Mouse (Mus musculus) stomach, embryonic 14.5 days (tissue): ENCODE measurements around the gene Asic2. TPM values are rescaled to one million over a fixed set of nuclear protein-coding genes. Genes with fewer than 3 reads are reported as not detected.

Source experiments
- ATAC-seq: fragments of 200-750 bp; cut with Nextera tagmentation; 2 replicates; pipeline ENCODE4 v1.8.0; 2017; ENCODE audit warnings: low read depth, moderate TSS enrichment; ENCODE audit not compliant: insufficient number of reproducible peaks, insufficient read depth, low FRiP score
- H3K27ac ChIP-seq: fragments of 300-500 bp; sonication (generic); 2 replicates; pipeline ENCODE4 v1.5.1; 2014; ENCODE audit warnings: mild to moderate bottlenecking, low read length, moderate library complexity, mixed read lengths
- H3K27me3 ChIP-seq: fragments of 300-500 bp; sonication (generic); 2 replicates; pipeline ENCODE4 v1.6.1; 2014; ENCODE audit warnings: low read length, control low read depth, mixed read lengths; ENCODE audit not compliant: control insufficient read depth, insufficient read depth
- H3K36me3 ChIP-seq: fragments of 300-500 bp; sonication (generic); 2 replicates; pipeline ENCODE4 v1.6.1; 2014; ENCODE audit warnings: mild to moderate bottlenecking, control low read depth, low read length, moderate library complexity, mixed read lengths; ENCODE audit not compliant: control insufficient read depth, insufficient read depth
- H3K4me1 ChIP-seq: fragments of 300-500 bp; sonication (generic); 2 replicates; pipeline ENCODE4 v1.6.1; 2014; ENCODE audit warnings: low read length, control low read depth, mixed read lengths; ENCODE audit not compliant: control insufficient read depth, insufficient read depth
- H3K4me2 ChIP-seq: fragments of 300-500 bp; sonication (generic); replicated peaks from 2 replicates; pipeline ENCODE4 v1.6.1; 2014; ENCODE audit warnings: low read depth, low read length, control low read depth
- H3K4me3 ChIP-seq: fragments of 300-500 bp; sonication (generic); 2 replicates; pipeline ENCODE4 v1.5.1; 2014; ENCODE audit warnings: low read depth, low read length, control low read depth
- H3K9ac ChIP-seq: fragments of 300-500 bp; sonication (generic); replicated peaks from 2 replicates; pipeline ENCODE4 v1.6.1; 2014; ENCODE audit warnings: low read depth, mild to moderate bottlenecking, control low read depth, low read length, moderate library complexity, mixed read lengths
- H3K9me3 ChIP-seq: fragments of 300-500 bp; sonication (generic); 2 replicates; pipeline ENCODE4 v1.6.1; 2016; ENCODE audit warnings: low read depth, low read length, control low read depth; ENCODE audit not compliant: control insufficient read depth
- WGBS: fragments of 180-500 bp; shearing (Covaris S2); extraction: QIAGEN DNeasy Blood & Tissue Kit; methylation state at CpG from one replicate; pipeline ENCODE4 v1.1.7; 2014; 5-methylcytosine and 5-hydroxymethylcytosine counted together
- polyA plus RNA-seq: library from polyadenylated mRNA; unstranded; fragments of >200 nt; fragmentation: Nextera tagmentation; extraction: Ambion mirVana; gene quantifications from 2 replicates; pipeline ENCODE4 v1.2.1, GENCODE M21; 2014

Asic2 gene
- polyA plus RNA-seq, 1 experiment from 2014 or later = 0.27 TPM

DNA sequence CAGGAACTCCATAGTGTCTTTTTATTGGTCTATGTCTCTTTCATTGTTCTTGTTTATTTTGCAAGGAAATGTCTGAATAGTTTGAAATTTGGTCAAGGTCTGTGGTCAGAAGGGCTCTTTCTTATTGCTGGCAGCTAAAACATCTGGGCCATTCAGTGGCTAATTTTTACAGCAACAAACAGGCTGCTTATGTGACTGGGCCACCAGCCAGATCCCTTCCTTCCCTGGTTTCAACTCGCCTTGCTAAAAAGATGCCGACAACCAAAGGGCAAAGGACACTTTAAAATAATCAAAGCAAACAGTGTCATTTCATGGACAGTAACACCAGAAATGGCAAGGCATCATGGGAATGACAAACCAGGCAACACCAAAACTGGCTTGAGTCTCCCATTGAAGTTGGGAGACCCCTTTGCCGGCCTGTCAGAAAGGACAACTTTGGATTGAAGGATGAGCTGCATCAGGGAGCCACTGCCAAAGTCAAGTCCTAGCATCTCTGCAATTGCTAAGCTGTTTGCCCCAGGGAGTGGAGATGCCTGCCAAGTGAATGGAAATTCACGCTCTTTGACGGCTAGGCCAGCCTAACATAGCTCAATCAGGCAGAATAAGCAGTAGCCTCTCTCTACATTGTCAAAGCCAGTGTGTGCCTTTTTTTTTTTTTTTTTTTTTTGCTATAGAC, 123.1 kb downstream of the Asic2 start:
- Histone ChIP-seq H3K4me1 (no peaks in the 10 kb centered on the region), H3K9me3 (no peaks in the 10 kb centered on the region), H3K27me3 (no peaks in the 10 kb centered on the region), H3K4me3 (no peak overlapping the region), H3K9ac (no peak overlapping the region), H3K36me3 (no peaks in the 10 kb centered on the region), H3K4me2 (no peak overlapping the region), H3K27ac (no peak overlapping the region)
- 64% methylated on average over 5 of the region's 5 CpGs for WGBS
- ATAC-seq = no peak

DNA sequence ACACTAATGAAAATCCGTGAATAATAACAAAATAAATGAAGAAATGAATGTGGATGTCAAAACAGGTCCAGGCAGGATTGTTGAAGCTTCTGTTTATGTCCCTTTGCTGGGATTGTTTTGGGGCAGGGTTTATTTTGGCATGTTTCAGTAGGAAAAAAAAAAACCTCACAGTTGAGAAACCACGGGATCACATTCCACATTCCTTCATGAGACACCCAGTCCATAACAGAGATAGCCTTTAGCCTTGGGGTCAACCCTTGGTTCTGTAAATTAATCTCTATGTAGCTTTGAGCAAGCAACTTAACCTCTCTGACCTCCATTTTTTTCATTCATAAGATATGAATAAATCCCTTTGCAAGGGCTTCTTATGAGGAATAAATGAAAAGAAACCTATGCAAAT, 127.3 kb downstream of the Asic2 start:
- H3K9ac ChIP-seq = no peak overlapping the region
- ATAC-seq = no peak
- no peaks in the 10 kb centered on the region for H3K4me1 ChIP-seq
- no peaks in the 10 kb centered on the region for H3K36me3 ChIP-seq
- no peak overlapping the region for H3K27ac ChIP-seq
- H3K27me3 ChIP-seq = no peaks in the 10 kb centered on the region
- H3K4me3 ChIP-seq = no peak overlapping the region
- no peaks in the 10 kb centered on the region for H3K9me3 ChIP-seq
- 36% methylated on average over 2 of the region's 2 CpGs for WGBS
- no peak overlapping the region for H3K4me2 ChIP-seq

DNA sequence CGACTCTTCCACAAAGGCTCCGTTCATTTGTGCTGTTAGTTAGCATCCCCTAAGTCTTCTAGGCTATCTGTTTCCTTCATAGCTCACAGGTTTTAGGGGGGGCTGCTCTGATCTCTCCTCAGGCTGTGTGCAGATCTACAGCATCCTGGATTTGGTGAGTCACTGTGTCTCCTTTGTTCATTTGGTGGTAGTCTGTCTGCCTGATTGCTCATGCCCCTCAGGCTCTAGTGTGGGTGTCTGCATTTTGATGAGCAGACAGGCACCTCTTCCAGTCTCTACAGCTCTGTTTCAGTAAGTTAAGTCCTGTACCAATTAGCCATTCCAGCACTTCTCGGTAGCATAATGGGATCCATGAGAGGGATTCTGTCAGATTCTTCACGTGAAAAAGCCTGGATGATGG, 129.8 kb downstream of the Asic2 start:
- WGBS = 71% methylated on average over 4 of the region's 4 CpGs
- no peaks in the 10 kb centered on the region for H3K4me1 ChIP-seq
- H3K4me2 ChIP-seq = no peak overlapping the region
- no peaks in the 10 kb centered on the region for H3K36me3 ChIP-seq
- no peak overlapping the region for H3K9ac ChIP-seq
- no peak overlapping the region for H3K27ac ChIP-seq
- H3K4me3 ChIP-seq = no peak overlapping the region
- H3K9me3 ChIP-seq = no peaks in the 10 kb centered on the region
- H3K27me3 ChIP-seq = no peaks in the 10 kb centered on the region
- no peak for ATAC-seq

DNA sequence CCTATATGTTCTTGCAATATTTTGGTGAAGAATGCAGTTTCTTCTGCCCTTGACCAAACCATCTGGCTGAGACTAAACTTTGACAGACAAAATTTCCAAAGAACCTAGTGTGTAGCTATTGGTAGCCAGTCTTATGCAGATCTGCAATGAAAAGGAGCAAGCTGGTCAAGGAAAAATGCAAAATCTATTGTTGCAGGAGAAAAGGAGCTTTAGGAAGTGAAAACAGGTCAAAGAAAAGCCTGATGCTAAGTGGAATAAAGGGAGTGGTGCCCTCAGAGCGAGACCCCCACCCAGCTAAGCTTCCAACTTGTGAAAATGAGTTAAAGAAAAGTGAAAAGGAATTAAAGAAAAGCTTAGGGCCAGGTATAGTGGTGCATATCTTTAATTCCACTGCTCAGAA, 135.9 kb downstream of the Asic2 start:
- no peaks in the 10 kb centered on the region for H3K4me1 ChIP-seq
- no peaks in the 10 kb centered on the region for H3K36me3 ChIP-seq
- H3K4me3 ChIP-seq = no peak overlapping the region
- no peak for ATAC-seq
- no peaks in the 10 kb centered on the region for H3K27me3 ChIP-seq
- H3K9ac ChIP-seq = no peak overlapping the region
- 75% methylated on average over 1 of the region's 1 CpGs for WGBS
- no peak overlapping the region for H3K4me2 ChIP-seq
- H3K27ac ChIP-seq = no peak overlapping the region
- no peaks in the 10 kb centered on the region for H3K9me3 ChIP-seq

DNA sequence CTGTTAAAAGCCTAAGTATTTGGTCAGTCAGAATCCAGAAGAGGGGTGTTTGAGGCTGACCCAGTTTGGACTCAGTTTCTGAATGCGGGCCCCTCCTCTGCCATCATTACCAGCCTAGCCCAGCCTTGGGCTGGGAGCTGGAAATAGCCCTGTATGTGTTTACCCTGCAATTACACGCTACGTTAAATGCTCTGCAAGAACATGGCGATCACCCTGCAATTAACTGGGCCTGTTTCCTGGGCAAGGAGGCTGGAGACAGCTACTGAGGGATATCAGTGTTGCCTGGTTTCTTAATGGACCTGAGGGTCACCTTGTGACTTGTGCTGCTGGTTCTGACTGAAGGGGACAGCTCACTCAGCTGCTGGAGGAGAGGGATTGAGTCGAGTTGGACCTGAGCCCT, 151.7 kb downstream of the Asic2 start:
- H3K4me1 ChIP-seq = no peaks in the 10 kb centered on the region
- H3K27ac ChIP-seq = no peak overlapping the region
- no peak for ATAC-seq
- H3K27me3 ChIP-seq = no peaks in the 10 kb centered on the region
- no peak overlapping the region for H3K4me3 ChIP-seq
- H3K4me2 ChIP-seq = no peak overlapping the region
- no peaks in the 10 kb centered on the region for H3K36me3 ChIP-seq
- H3K9me3 ChIP-seq = no peaks in the 10 kb centered on the region
- no peak overlapping the region for H3K9ac ChIP-seq
- WGBS = 73% methylated on average over 5 of the region's 5 CpGs

DNA sequence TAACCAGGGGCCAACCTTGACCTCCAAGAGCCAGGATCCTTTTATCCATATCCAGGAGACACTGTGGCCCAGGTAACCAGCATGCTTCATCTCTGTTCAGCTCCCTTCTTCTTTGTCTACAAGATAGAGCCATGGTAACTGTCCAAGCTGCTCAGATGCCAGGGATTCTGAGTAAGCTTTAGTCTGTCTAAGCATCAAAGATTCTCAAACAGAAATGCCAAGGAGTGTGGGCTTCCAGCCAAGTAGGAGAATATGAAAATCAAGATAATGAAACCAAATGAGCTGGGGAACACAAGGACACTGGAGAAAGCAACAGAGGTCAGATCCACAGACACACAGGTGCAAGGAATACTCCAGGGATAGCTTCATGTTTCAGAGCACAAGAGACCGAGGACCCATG, 153.4 kb downstream of the Asic2 start:
- no peaks in the 10 kb centered on the region for H3K4me1 ChIP-seq
- no peak for ATAC-seq
- no peaks in the 10 kb centered on the region for H3K27me3 ChIP-seq
- no peak overlapping the region for H3K4me3 ChIP-seq
- no peaks in the 10 kb centered on the region for H3K9me3 ChIP-seq
- no peak overlapping the region for H3K9ac ChIP-seq
- H3K36me3 ChIP-seq = no peaks in the 10 kb centered on the region
- no peak overlapping the region for H3K27ac ChIP-seq
- 85% methylated on average over 1 of the region's 1 CpGs for WGBS
- no peak overlapping the region for H3K4me2 ChIP-seq

DNA sequence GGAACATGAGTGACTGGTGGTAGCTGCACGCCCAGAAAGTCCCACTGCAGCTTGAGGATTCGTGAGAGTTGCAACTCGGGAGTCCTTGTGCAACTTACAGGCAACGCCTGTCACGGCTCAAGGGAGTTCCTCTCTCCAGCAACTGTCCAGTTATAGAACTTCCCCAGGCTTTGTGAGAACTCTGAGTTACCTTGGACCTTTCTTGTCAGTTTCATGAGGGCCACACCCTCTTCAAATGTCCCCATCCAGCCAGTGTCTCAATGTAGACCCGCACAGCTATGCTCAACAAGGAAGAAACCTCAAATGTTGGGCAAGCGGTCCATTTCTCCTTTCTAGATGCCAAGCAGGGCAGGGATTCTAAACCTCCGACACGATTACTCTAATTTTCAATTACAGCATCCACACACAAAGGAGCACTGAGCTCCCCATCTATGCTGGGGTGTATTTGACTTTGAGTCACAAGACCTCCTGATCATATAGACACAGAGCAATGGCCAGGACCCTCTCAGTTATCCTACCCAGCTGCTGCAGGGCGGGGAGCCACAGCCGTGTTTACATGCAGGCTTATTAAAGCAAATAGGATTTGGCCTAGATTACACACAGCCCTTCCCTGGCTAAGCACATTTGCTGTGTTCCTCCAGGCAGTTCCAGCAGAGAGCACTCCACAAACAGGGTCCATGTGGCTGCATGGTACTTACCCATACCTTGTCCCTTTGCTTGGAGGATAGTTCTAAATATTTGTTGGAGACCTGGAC, 161.2 kb downstream of the Asic2 start:
- no peaks in the 10 kb centered on the region for H3K27me3 ChIP-seq
- ATAC-seq = no peak
- WGBS = 66% methylated on average over 11 of the region's 11 CpGs
- no peak overlapping the region for H3K4me2 ChIP-seq
- no peak overlapping the region for H3K27ac ChIP-seq
- no peak overlapping the region for H3K4me3 ChIP-seq
- no peaks in the 10 kb centered on the region for H3K9me3 ChIP-seq
- no peaks in the 10 kb centered on the region for H3K36me3 ChIP-seq
- H3K4me1 ChIP-seq = no peaks in the 10 kb centered on the region
- H3K9ac ChIP-seq = no peak overlapping the region

DNA sequence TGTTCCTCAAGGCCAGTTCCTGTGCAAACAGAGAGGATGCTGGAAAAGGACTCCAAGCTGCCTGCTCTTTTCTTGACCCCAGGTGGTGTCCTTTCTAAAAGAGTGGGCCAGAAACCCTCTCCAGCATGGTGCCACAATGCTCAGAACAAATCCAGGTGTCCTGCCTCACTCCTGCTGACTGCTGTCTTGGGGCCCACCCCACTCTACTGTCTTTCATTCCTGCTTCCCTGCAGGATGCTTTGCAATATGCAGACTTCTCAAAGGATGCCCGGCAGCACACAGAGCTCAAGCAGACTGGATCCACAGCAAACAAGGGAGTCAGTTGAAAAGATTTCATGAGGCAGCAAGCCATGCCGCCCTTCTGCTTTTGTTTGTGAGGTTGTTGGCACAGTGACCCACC, 164.7 kb downstream of the Asic2 start:
- ATAC-seq = no peak
- Histone ChIP-seq H3K4me2 (no peak overlapping the region), H3K9me3 (no peaks in the 10 kb centered on the region), H3K9ac (no peak overlapping the region), H3K27ac (no peak overlapping the region), H3K36me3 (no peaks in the 10 kb centered on the region), H3K27me3 (no peaks in the 10 kb centered on the region), H3K4me1 (no peaks in the 10 kb centered on the region), H3K4me3 (no peak overlapping the region)
- WGBS = 43% methylated on average over 2 of the region's 2 CpGs

DNA sequence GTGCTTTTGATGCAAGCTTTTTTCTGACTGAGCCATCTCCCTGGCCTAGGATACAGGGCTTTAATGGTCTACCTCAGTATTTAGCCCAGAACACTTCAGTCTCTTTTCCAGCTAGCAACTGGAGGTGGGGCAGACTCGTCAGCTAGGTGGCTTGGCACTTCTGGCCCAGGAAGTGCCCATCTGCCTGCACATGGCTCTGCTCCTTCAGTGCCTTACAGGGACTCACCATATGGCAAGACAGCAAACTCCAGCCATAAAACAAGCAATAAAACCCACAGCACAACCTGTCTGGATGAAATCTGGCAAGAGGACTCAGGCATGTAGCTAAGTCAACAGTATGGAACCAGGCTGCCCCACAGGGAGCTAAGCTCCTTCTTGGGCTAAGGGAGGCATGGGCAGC, 165.6 kb downstream of the Asic2 start:
- Histone ChIP-seq H3K9ac (no peak overlapping the region), H3K9me3 (no peaks in the 10 kb centered on the region), H3K36me3 (no peaks in the 10 kb centered on the region), H3K4me1 (no peaks in the 10 kb centered on the region), H3K27me3 (no peaks in the 10 kb centered on the region), H3K4me3 (no peak overlapping the region), H3K4me2 (no peak overlapping the region), H3K27ac (no peak overlapping the region)
- WGBS = 67% methylated on average over 1 of the region's 1 CpGs
- ATAC-seq = no peak
